Mouse (Mus musculus) heart, embryonic 14.5 days (tissue): ENCODE data around the gene Ccl20. TPM values are rescaled to one million over a fixed set of nuclear protein-coding genes. Genes with fewer than 3 reads are reported as not detected.

ENCODE experiments used
- ATAC-seq: fragments of 200-750 bp; cut with Nextera tagmentation; 2 replicates; pipeline ENCODE4 v1.8.0; 2017; ENCODE audit warnings: low read depth, moderate TSS enrichment; ENCODE audit not compliant: insufficient number of reproducible peaks, insufficient read depth, low FRiP score
- H3K27ac ChIP-seq, 2 experiments: fragments of 200-500 bp in 1 of 2; fragments of 300-500 bp in 1 of 2; sonication (generic) in 1 of 2; replicated peaks in 1 of 2; 2 replicates each; pipeline ENCODE4 v1.5.1; 2012 to 2014; ENCODE audit warnings: low read depth in 2 of 2, low read length in 2 of 2, control low read depth in 1 of 2, mild to moderate bottlenecking in 1 of 2, mixed read lengths in 1 of 2; ENCODE audit not compliant: control insufficient read depth in 1 of 2, insufficient read depth in 1 of 2
- H3K27me3 ChIP-seq: fragments of 300-500 bp; sonication (generic); 2 replicates; pipeline ENCODE4 v1.6.1; 2014; ENCODE audit warnings: mild to moderate bottlenecking, low read length, control low read depth; ENCODE audit not compliant: control insufficient read depth, insufficient read depth
- H3K36me3 ChIP-seq: fragments of 300-500 bp; sonication (generic); 2 replicates; pipeline ENCODE4 v1.6.1; 2014; ENCODE audit warnings: mild to moderate bottlenecking, control low read depth, low read length, mixed read lengths; ENCODE audit not compliant: control insufficient read depth, insufficient read depth
- H3K4me1 ChIP-seq, 2 experiments: fragments of 200-500 bp in 1 of 2; fragments of 300-500 bp in 1 of 2; sonication (generic) in 1 of 2; 2 replicates each; pipeline ENCODE4 v1.6.1; 2012 to 2014; ENCODE audit warnings: low read length in 2 of 2, control low read depth in 1 of 2, mixed read lengths in 1 of 2; ENCODE audit not compliant: control insufficient read depth in 2 of 2, insufficient read depth in 2 of 2
- H3K4me2 ChIP-seq: fragments of 300-500 bp; sonication (generic); 2 replicates; pipeline ENCODE4 v1.6.1; 2014; ENCODE audit warnings: mild to moderate bottlenecking, low read length
- H3K4me3 ChIP-seq, 2 experiments: fragments of 200-500 bp in 1 of 2; fragments of 300-500 bp in 1 of 2; sonication (generic) in 1 of 2; 2 replicates each; pipeline ENCODE4 v1.5.1; 2012 to 2014; ENCODE audit warnings: low read length in 2 of 2, mild to moderate bottlenecking in 2 of 2, control low read depth in 1 of 2, low read depth in 1 of 2, moderate library complexity in 1 of 2; ENCODE audit not compliant: control insufficient read depth in 1 of 2, insufficient read depth in 1 of 2
- H3K9ac ChIP-seq: fragments of 300-500 bp; sonication (generic); 2 replicates; pipeline ENCODE4 v1.6.1; 2014; ENCODE audit warnings: mild to moderate bottlenecking, low read length
- H3K9me3 ChIP-seq: fragments of 300-500 bp; sonication (generic); 2 replicates; pipeline ENCODE4 v1.6.1; 2016; ENCODE audit warnings: low read length, control low read depth; ENCODE audit not compliant: control insufficient read depth
- WGBS: fragments of 180-500 bp; shearing (Covaris S2); extraction: QIAGEN DNeasy Blood & Tissue Kit; methylation state at CpG from one replicate; pipeline ENCODE4 v1.1.7; 2014; 5-methylcytosine and 5-hydroxymethylcytosine counted together
- polyA plus RNA-seq: library from polyadenylated mRNA; unstranded; fragments of >200 nt; fragmentation: Nextera tagmentation; extraction: Ambion mirVana; gene quantifications from 2 replicates; pipeline ENCODE4 v1.2.1, GENCODE M21; 2014

Gene Ccl20
- polyA plus RNA-seq, result 0.36 TPM in 1 of 2 replicates, not detected in the other

DNA sequence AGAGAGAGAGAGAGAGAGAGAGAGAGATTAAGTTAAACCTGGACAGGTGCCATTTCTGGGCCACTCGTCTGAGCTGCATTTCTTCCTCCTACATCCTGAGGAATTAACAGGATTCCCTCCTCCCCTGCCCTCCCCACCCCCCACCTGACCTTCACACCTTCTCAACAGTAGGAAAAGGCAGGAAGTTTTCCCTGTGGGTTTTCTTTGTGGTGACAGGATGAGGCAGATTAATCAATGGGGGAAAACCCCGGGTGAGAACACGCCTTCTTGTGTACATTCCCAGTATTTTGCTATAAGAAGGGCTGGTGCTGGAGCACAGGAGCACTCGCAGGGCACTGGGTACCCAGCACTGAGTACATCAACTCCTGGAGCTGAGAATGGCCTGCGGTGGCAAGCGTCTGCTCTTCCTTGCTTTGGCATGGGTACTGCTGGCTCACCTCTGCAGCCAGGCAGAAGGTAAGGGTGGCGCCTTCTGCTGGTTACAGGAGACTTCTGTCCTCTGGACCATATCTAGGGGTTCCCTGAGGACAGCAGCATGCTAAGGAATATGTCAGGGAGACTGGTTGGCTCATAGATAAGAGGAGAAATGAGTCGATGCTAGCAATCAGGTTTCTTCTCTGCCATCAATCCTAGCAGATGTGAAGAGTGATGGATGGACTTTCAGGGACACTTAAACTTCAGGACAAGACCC is at the start of gene Ccl20:
Ccl20 (plus strand) TSS at position 320 of the 691 bp plus-strand sequence.
- no peak within 1 kb of the TSS for H3K9ac ChIP-seq
- no peaks in the 10 kb centered on the region for H3K36me3 ChIP-seq
- no peak within 1 kb of the TSS for H3K4me2 ChIP-seq
- H3K4me3 ChIP-seq, result no peak within 1 kb of the TSS
- no peaks in the 10 kb centered on the region for H3K9me3 ChIP-seq
- no peaks in the 10 kb centered on the region for H3K27me3 ChIP-seq
- ATAC-seq, result no peak
- 22% methylated on average over 8 of the region's 8 CpGs for WGBS
- peaks cover 7 to 11% of the 10 kb centered on the region in 2 experiments for H3K4me1 ChIP-seq
- H3K27ac ChIP-seq, result no peak within 1 kb of the TSS

DNA sequence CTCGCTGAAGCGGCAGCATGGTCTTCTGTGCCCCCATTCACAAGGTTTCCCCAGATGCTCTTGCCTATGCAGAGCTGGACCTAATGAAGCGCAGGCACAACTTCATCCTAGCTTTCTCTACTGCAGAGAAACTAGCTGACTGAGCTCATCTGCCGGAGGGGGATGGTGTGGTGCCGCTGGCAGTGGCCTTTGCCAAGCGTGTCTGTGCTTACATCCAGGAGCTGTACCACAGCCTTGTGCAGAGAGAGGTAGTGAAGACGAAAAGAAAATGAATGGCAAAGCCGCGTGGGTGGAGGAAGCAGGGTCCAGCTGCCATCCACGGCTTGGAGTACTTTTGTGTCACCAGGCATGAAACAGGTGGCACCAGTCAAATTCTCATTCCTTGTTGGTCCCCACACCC is 49.4 kb upstream of the Ccl20 start:
- 81% methylated on average over 10 of the region's 10 CpGs for WGBS
- no peak for ATAC-seq
- Histone ChIP-seq H3K4me2 (no peak overlapping the region), H3K27me3 (no peaks in the 10 kb centered on the region), H3K36me3 (no peaks in the 10 kb centered on the region), H3K9me3 (no peaks in the 10 kb centered on the region), H3K27ac (no peak overlapping the region), H3K4me1 (no peaks in the 10 kb centered on the region), H3K4me3 (no peak overlapping the region), H3K9ac (no peak overlapping the region)

DNA sequence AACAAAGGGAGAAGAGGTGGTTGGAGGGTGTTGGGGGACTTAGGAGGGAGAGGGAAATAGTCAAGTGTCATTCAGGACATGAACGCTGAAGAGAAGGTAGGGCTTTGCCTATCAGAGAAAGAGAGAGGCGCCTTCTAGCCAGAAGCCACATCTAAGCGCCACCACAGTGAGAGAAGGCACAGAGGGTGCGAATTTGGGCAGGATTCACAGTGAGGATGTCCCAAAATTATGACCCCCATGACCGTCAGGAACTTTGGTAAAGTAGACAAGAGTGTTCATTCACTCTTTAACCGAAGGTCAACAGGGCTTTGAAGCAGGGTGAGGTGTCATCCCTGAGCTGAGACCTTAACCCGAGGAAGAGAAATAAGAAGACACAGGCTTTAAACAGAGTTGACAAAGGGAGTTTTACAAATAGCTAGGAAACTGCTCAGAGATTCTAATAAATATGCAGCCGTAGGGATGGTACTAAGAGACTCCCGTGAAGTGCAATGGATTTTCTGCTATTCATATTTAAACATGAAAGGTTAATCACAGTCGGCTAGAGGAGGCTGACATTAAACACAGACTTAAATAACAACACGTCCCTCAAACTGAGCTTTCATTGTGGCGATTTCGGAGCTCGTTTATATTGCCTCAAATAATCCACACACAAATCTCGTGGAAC is 40.9 kb upstream of the Ccl20 start:
- ATAC-seq, result no peak
- Histone ChIP-seq H3K36me3 (no peaks in the 10 kb centered on the region), H3K9me3 (no peaks in the 10 kb centered on the region), H3K4me3 (peak overlapping the region in 1 of 2 experiments; percentile 31; a peak in 3 of 4 replicates), H3K4me1 (no peaks in the 10 kb centered on the region; a peak in 1 of 4 replicates), H3K9ac (peak overlapping the region; percentile 38; the same call in 1 of the 2 replicates), H3K27me3 (no peaks in the 10 kb centered on the region), H3K4me2 (peak overlapping the region; percentile 58), H3K27ac (no peak overlapping the region)
- 41% methylated on average over 15 of the region's 15 CpGs for WGBS

DNA sequence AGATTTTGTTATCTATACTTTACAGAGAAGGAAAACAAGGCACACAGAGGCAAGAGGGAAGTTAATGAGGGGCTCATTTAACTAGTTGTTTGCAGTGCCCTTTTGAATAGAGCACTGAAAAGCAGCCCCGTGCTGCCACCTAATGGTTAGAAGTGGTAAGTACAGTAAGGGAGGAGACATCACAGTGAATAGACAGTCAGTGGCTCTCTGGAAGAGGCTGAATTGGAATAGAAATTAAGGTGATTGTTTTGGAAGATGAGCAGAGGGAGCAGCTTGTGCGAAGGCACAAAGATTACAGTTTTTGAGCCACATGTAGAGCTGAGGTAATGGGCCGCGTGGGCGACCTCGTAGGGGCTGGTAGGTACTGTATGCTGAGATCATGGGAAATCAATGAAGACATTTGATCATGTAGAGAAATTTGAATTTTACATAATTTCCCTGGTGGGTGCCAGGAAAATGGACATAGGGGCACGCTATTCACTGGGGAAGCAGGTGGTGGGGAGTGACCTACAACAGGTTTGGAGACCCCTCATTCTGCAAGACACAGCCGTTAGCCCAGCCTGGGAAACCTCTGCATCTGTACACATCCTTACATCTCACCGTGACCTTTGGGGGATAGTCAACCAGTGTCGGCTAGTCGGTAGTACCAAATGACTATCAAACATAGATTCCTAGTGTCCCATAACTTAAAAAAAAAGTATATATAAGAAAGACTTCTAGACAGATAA is 40.2 kb upstream of the Ccl20 start:
- 43% methylated on average over 11 of the region's 11 CpGs for WGBS
- Histone ChIP-seq H3K4me1 (no peaks in the 10 kb centered on the region; a peak in 1 of 4 replicates), H3K27ac (no peak overlapping the region), H3K36me3 (no peaks in the 10 kb centered on the region), H3K9ac (peak overlapping the region; percentile 38; the same call in 1 of the 2 replicates), H3K4me2 (peak overlapping the region; percentile 58), H3K27me3 (no peaks in the 10 kb centered on the region), H3K4me3 (peak overlapping the region in 1 of 2 experiments; percentile 31; a peak in 3 of 4 replicates), H3K9me3 (no peaks in the 10 kb centered on the region)
- no peak for ATAC-seq

DNA sequence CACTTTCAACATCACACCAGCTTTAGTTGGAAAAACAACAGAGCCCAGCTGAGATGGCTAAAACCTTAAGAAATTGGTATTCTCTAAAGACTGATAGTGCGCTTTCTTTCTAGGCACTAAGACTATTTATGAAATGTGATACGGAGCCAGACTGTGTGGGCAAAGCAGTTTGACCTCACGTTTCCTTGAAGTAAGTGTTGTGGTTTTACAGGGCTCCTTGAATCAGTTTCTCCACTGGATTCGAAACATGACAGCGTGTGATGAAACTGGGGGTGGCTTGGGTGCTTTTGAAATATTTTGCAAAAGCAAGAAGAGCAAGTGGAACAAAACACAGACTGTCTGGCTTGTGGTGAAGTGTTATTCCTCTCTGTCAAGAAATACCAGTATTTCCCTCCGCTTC is 39.5 kb upstream of the Ccl20 start:
- H3K4me1 ChIP-seq, result no peaks in the 10 kb centered on the region; a peak in 1 of 4 replicates
- H3K36me3 ChIP-seq, result no peaks in the 10 kb centered on the region
- H3K4me2 ChIP-seq, result no peak overlapping the region
- H3K27ac ChIP-seq, result no peak overlapping the region
- no peaks in the 10 kb centered on the region for H3K9me3 ChIP-seq
- ATAC-seq, result no peak
- no peak overlapping the region for H3K4me3 ChIP-seq
- 81% methylated on average over 6 of the region's 6 CpGs for WGBS
- H3K27me3 ChIP-seq, result no peaks in the 10 kb centered on the region
- no peak overlapping the region for H3K9ac ChIP-seq

DNA sequence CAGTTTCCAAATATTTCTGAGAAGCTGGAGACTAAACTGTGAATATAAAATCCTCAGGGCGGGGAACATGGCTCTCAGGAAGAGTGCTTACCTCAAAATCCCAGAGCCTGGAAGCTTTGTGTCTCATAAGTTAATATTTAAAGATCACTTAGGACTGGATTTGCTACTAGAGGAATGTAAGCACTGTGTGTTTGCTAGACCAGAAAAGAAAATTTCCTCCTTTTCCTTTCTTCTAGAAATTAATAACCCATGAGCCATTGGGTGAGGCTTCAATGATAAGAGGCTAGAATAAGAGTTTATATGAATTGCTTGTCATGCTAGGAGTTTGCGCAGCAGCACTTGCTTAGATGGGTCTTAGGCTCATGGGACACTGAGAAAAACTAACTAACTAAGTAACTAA is 31.8 kb upstream of the Ccl20 start:
- Histone ChIP-seq H3K36me3 (no peaks in the 10 kb centered on the region), H3K27ac (no peak overlapping the region), H3K9ac (no peak overlapping the region), H3K4me1 (no peaks in the 10 kb centered on the region), H3K27me3 (no peaks in the 10 kb centered on the region), H3K9me3 (no peaks in the 10 kb centered on the region), H3K4me3 (no peak overlapping the region), H3K4me2 (no peak overlapping the region)
- no peak for ATAC-seq
- WGBS, result 88% methylated on average over 2 of the region's 2 CpGs

DNA sequence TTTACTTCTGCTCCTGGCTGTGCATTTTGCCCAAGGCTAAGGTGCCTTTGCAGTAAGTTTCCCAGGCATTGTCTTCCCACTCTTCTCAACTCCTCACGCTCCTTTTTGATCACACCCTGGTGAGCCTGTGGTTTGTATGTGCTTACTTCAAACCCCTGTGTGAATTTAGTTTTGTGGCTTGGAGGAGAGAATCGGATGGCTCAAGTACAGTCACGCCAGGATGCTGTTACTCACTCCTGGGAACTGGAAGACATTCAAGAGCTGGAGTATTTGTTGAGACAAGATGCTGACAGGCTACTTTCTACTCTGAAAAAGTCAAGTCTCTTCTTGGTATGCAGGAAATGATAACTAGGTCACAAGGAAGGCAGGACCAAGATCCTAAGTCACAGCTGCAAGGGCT is 25.3 kb upstream of the Ccl20 start:
- no peak for ATAC-seq

More for the DNA sequence above, 25.3 kb upstream of the Ccl20 start:
- Histone ChIP-seq H3K9me3 (no peaks in the 10 kb centered on the region), H3K27ac (no peak overlapping the region), H3K4me1 (peaks cover 0 to 4% of the 10 kb centered on the region in 2 experiments; a peak in 2 of 4 replicates), H3K9ac (no peak overlapping the region), H3K36me3 (no peaks in the 10 kb centered on the region), H3K4me3 (no peak overlapping the region), H3K4me2 (no peak overlapping the region), H3K27me3 (no peaks in the 10 kb centered on the region)
- WGBS, result 41% methylated on average over 3 of the region's 3 CpGs
